Mouse (Mus musculus): ENCODE results near the gene Arhgap27.

DNA sequence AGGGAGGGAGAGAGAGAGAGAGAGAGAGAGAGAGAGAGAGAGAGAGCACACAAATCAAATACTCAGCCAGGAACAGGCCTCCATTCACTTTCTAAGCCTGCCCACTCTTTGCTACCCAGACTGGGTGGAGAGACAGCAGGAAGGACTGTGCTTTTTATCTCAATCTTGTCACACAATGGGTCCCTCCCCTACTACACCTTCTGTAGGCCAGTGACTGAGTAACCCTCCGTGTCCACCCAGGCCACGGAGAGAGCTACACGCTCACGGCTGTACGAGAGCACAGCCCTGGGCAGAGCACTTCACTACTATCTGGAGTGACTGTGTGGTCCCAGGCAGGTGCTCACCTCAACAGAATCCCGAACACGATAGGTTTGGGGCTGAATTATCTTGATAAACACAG, 17.3 kb downstream of the Arhgap27 start:
- TF ChIP-seq CTCF (IDR thresholded peaks at IDR 0.05; ENCODE audit: extremely low read depth, insufficient read depth, low read length) (no peak), POLR2A (IDR thresholded peaks at IDR 0.05; ENCODE audit: extremely low read depth, insufficient read depth, low read length) (no peak)
